Mouse (Mus musculus) liver, embryonic 14.5 days (tissue): ENCODE results near the gene Haus4. TPM values are rescaled to one million over a fixed set of nuclear protein-coding genes. Genes with fewer than 3 reads are reported as not detected.

ENCODE experiments used
- ATAC-seq: fragments of 200-750 bp; cut with Nextera tagmentation; 2 replicates; pipeline ENCODE4 v1.8.0; 2017; ENCODE audit warnings: moderate number of reproducible peaks, mild to moderate bottlenecking, moderate library complexity; ENCODE audit not compliant: insufficient read depth
- DNase-seq, 3 experiments: peaks; one replicate each; pipeline ENCODE4 v3.0.0-alpha.2; 2012 to 2013; ENCODE audit warnings: low read depth in 3 of 3, low spot score in 3 of 3
- H3K27ac ChIP-seq: fragments of 300-500 bp; sonication (generic); 2 replicates; pipeline ENCODE4 v1.5.1; 2014; ENCODE audit warnings: moderate library complexity, mild to moderate bottlenecking, control low read depth, inconsistent platforms
- H3K27me3 ChIP-seq: fragments of 300-500 bp; sonication (generic); 2 replicates; pipeline ENCODE4 v1.6.1; 2014; ENCODE audit warnings: mild to moderate bottlenecking, low read length, moderate library complexity; ENCODE audit not compliant: control insufficient read depth, insufficient read depth
- H3K36me3 ChIP-seq: fragments of 300-500 bp; sonication (generic); replicated peaks from 2 replicates; pipeline ENCODE4 v1.6.1; 2014; ENCODE audit warnings: low read depth; ENCODE audit not compliant: control insufficient read depth, insufficient read depth
- H3K4me1 ChIP-seq, 2 experiments: fragments of 200-500 bp in 1 of 2; fragments of 300-500 bp in 1 of 2; sonication (generic) in 1 of 2; replicated peaks; 2 replicates each; pipeline ENCODE4 v1.6.1; 2012 to 2014; ENCODE audit warnings: antibody characterized with exemption in 1 of 2, inconsistent platforms in 1 of 2, low read length in 1 of 2; ENCODE audit not compliant: control insufficient read depth in 2 of 2, insufficient read depth in 2 of 2
- H3K4me2 ChIP-seq: fragments of 300-500 bp; sonication (generic); 2 replicates; pipeline ENCODE4 v1.6.1; 2014; ENCODE audit warnings: low read depth, mild to moderate bottlenecking, control low read depth, moderate library complexity
- H3K4me3 ChIP-seq, 2 experiments: fragments of 200-500 bp in 1 of 2; fragments of 300-500 bp in 1 of 2; sonication (generic) in 1 of 2; 2 replicates each; pipeline ENCODE4 v1.5.1; 2012 to 2014; ENCODE audit warnings: low read depth in 2 of 2, low read length in 2 of 2, mild to moderate bottlenecking in 2 of 2, control low read depth in 1 of 2, inconsistent platforms in 1 of 2, moderate library complexity in 1 of 2; ENCODE audit not compliant: insufficient read depth in 1 of 2
- H3K9ac ChIP-seq: fragments of 300-500 bp; sonication (generic); replicated peaks from 2 replicates; pipeline ENCODE4 v1.6.1; 2014; ENCODE audit warnings: mild to moderate bottlenecking, control low read depth, moderate library complexity
- H3K9me3 ChIP-seq: fragments of 300-500 bp; sonication (generic); 2 replicates; pipeline ENCODE4 v1.6.1; 2016; ENCODE audit warnings: low read length, mixed read lengths; ENCODE audit not compliant: control insufficient read depth
- CTCF ChIP-seq: IDR thresholded peaks from 2 replicates; pipeline ENCODE4 v1.5.1; 2016; ENCODE audit warnings: antibody characterized with exemption, low read depth, control low read depth
- EP300 ChIP-seq: IDR thresholded peaks from 2 replicates; pipeline ENCODE4 v1.6.1; 2016; ENCODE audit warnings: antibody characterized with exemption, low read depth
- WGBS: fragments of 180-500 bp; shearing (Covaris S2); extraction: QIAGEN DNeasy Blood & Tissue Kit; methylation state at CpG from one replicate; pipeline ENCODE4 v1.1.7; 2014; ENCODE audit not compliant: insufficient replicate concordance; 5-methylcytosine and 5-hydroxymethylcytosine counted together
- polyA plus RNA-seq, 2 experiments: library from polyadenylated mRNA; depleted of rRNA in 1 of 2; stranded (reverse) in 1 of 2; unstranded in 1 of 2; fragments of >200 nt; fragmentation: Nextera tagmentation in 1 of 2; extraction: Ambion mirVana in 1 of 2; gene quantifications; 2 replicates each; pipeline versions ENCODE4 v1.2.1 to v1.2.3; 2012 to 2014

Gene Haus4
- polyA plus RNA-seq, 2 experiments, result 24.2 to 33.7 TPM

GRCm38 (mm10) chr14:54496706-54497105, 57.7 kb downstream of the Haus4 start:
- no peak for ATAC-seq
- Histone ChIP-seq H3K4me2 (no peak overlapping the region), H3K4me1 (peaks cover 0 to 5% of the 10 kb centered on the region in 2 experiments; a peak in 2 of 4 replicates), H3K36me3 (no peaks in the 10 kb centered on the region), H3K9me3 (no peaks in the 10 kb centered on the region), H3K27ac (no peak overlapping the region), H3K4me3 (no peak overlapping the region), H3K27me3 (no peaks in the 10 kb centered on the region), H3K9ac (no peak overlapping the region)
- no peak for DNase-seq
- TF ChIP-seq CTCF, result no peak
- 75% methylated on average over 14 of the region's 14 CpGs for WGBS

- no peak for TF ChIP-seq EP300
- TF ChIP-seq CTCF, result peak; percentile 98
- Histone ChIP-seq H3K9me3 (no peaks in the 10 kb centered on the region), H3K27ac (no peak overlapping the region), H3K4me3 (no peak overlapping the region), H3K9ac (no peak overlapping the region), H3K27me3 (no peaks in the 10 kb centered on the region), H3K36me3 (no peaks in the 10 kb centered on the region), H3K4me2 (no peak overlapping the region), H3K4me1 (peaks cover 0 to 5% of the 10 kb centered on the region in 2 experiments; a peak in 2 of 4 replicates)
- WGBS, result 0% methylated on average over 3 of the region's 3 CpGs
- DNase-seq (peak; percentile 50 to 58 (median 55)), ATAC-seq (peak; percentile 57; the same call in 1 of the 2 replicates)
Observed at GRCm38 (mm10) chr14:54494234-54494633, 60.2 kb downstream of the Haus4 start.

- Histone ChIP-seq H3K4me3 (no peak overlapping the region), H3K36me3 (no peaks in the 10 kb centered on the region), H3K9me3 (no peaks in the 10 kb centered on the region), H3K4me2 (no peak overlapping the region), H3K27ac (no peak overlapping the region), H3K4me1 (peaks cover 0 to 5% of the 10 kb centered on the region in 2 experiments; a peak in 2 of 4 replicates), H3K9ac (no peak overlapping the region), H3K27me3 (no peaks in the 10 kb centered on the region)
- no peak for ATAC-seq
- WGBS, result 80% methylated on average over 5 of the region's 5 CpGs
- TF ChIP-seq CTCF (no peak), EP300 (no peak)
- DNase-seq, result no peak
Observed at GRCm38 (mm10) chr14:54493236-54493635, 61.2 kb downstream of the Haus4 start.

- TF ChIP-seq CTCF (no peak), EP300 (no peak)
- 52% methylated on average over 18 of the region's 18 CpGs for WGBS
- no peak overlapping the region for H3K9ac ChIP-seq
- no peaks in the 10 kb centered on the region for H3K27me3 ChIP-seq
- no peaks in the 10 kb centered on the region for H3K36me3 ChIP-seq
- no peak overlapping the region for H3K4me3 ChIP-seq
- no peaks in the 10 kb centered on the region for H3K9me3 ChIP-seq
- DNase-seq (no peak), ATAC-seq (peak; percentile 71)
- H3K4me1 ChIP-seq, result peaks cover 0 to 5% of the 10 kb centered on the region in 2 experiments; a peak in 2 of 4 replicates
- H3K27ac ChIP-seq, result no peak overlapping the region
- H3K4me2 ChIP-seq, result no peak overlapping the region
Observed at GRCm38 (mm10) chr14:54492345-54493131, 61.9 kb downstream of the Haus4 start.

Other genes with a start within 250 kb of the Haus4 start
- 27.9 and 29.8 TPM in 2 replicates for gene Oxa1l, start 193.8 kb downstream of the Haus4 start, polyA plus RNA-seq (2012; rRNA removed)
- 17.4 and 20.1 TPM in 2 replicates for gene Oxa1l, start 193.8 kb downstream of the Haus4 start, polyA plus RNA-seq (2014; fragmentation: Nextera tagmentation; extraction: Ambion mirVana)
- 7.8 and 8.7 TPM in 2 replicates for gene Slc7a7, start 136.8 kb downstream of the Haus4 start, polyA plus RNA-seq (2012; rRNA removed)
- gene Slc7a7, start 136.8 kb downstream of the Haus4 start, polyA plus RNA-seq (2014; fragmentation: Nextera tagmentation; extraction: Ambion mirVana), result 4.9 and 6.2 TPM in 2 replicates
- 107 and 177 TPM in 2 replicates for gene Mrpl52, start 127.7 kb downstream of the Haus4 start, polyA plus RNA-seq (2012; rRNA removed)
- gene Mrpl52, start 127.7 kb downstream of the Haus4 start, polyA plus RNA-seq (2014; fragmentation: Nextera tagmentation; extraction: Ambion mirVana), result 218 and 228 TPM in 2 replicates
- 17.7 and 19.0 TPM in 2 replicates for gene Mmp14, start 123.0 kb downstream of the Haus4 start, polyA plus RNA-seq (2012; rRNA removed)
- gene Mmp14, start 123.0 kb downstream of the Haus4 start, polyA plus RNA-seq (2014; fragmentation: Nextera tagmentation; extraction: Ambion mirVana), result 14.4 and 15.5 TPM in 2 replicates
- 12.8 and 12.9 TPM in 2 replicates for gene Lrp10, start 90.5 kb downstream of the Haus4 start, polyA plus RNA-seq (2012; rRNA removed)
- 11.1 and 17.2 TPM in 2 replicates for gene Lrp10, start 90.5 kb downstream of the Haus4 start, polyA plus RNA-seq (2014; fragmentation: Nextera tagmentation; extraction: Ambion mirVana)
- gene Rem2, start 78.5 kb downstream of the Haus4 start, polyA plus RNA-seq (2012; rRNA removed), result 0.09 and 0.12 TPM in 2 replicates
- 0.05 TPM in 1 of 2 replicates, not detected in the other for gene Rem2, start 78.5 kb downstream of the Haus4 start, polyA plus RNA-seq (2014; fragmentation: Nextera tagmentation; extraction: Ambion mirVana)
- 23.1 and 24.5 TPM in 2 replicates for gene Prmt5, start 37.1 kb downstream of the Haus4 start, polyA plus RNA-seq (2012; rRNA removed)
- 26.8 and 28.5 TPM in 2 replicates for gene Prmt5, start 37.1 kb downstream of the Haus4 start, polyA plus RNA-seq (2014; fragmentation: Nextera tagmentation; extraction: Ambion mirVana)
- 3.7 TPM in 2 replicates for gene Ajuba, start 22.9 kb upstream of the Haus4 start, polyA plus RNA-seq (2012; rRNA removed)
- gene Ajuba, start 22.9 kb upstream of the Haus4 start, polyA plus RNA-seq (2014; fragmentation: Nextera tagmentation; extraction: Ambion mirVana), result 1.0 and 1.8 TPM in 2 replicates
- gene 4931414P19Rik, start 51.4 kb upstream of the Haus4 start, polyA plus RNA-seq (2012; rRNA removed), result 2.2 and 4.3 TPM in 2 replicates
- 1.1 and 1.9 TPM in 2 replicates for gene 4931414P19Rik, start 51.4 kb upstream of the Haus4 start, polyA plus RNA-seq (2014; fragmentation: Nextera tagmentation; extraction: Ambion mirVana)
- gene Psmb5, start 63.4 kb upstream of the Haus4 start, polyA plus RNA-seq (2012; rRNA removed), result 95.4 and 111 TPM in 2 replicates
- gene Psmb5, start 63.4 kb upstream of the Haus4 start, polyA plus RNA-seq (2014; fragmentation: Nextera tagmentation; extraction: Ambion mirVana), result 205 and 223 TPM in 2 replicates
- not detected in 2 replicates for gene Psmb11, start 66.8 kb upstream of the Haus4 start, polyA plus RNA-seq (2012; rRNA removed)
- 0.03 TPM in 1 of 2 replicates, not detected in the other for gene Psmb11, start 66.8 kb upstream of the Haus4 start, polyA plus RNA-seq (2014; fragmentation: Nextera tagmentation; extraction: Ambion mirVana)
- gene Gm17606, start 86.3 kb upstream of the Haus4 start, polyA plus RNA-seq (2012; rRNA removed), result not detected in 2 replicates
- gene Gm17606, start 86.3 kb upstream of the Haus4 start, polyA plus RNA-seq (2014; fragmentation: Nextera tagmentation; extraction: Ambion mirVana), result not detected in 2 replicates
- gene Cdh24, start 86.7 kb upstream of the Haus4 start, polyA plus RNA-seq (2012; rRNA removed), result 1.4 and 1.6 TPM in 2 replicates
- gene Cdh24, start 86.7 kb upstream of the Haus4 start, polyA plus RNA-seq (2014; fragmentation: Nextera tagmentation; extraction: Ambion mirVana), result 0.08 and 0.13 TPM in 2 replicates
- gene 1700123O20Rik, start 131.6 kb upstream of the Haus4 start, polyA plus RNA-seq (2012; rRNA removed), result 29.6 and 33.6 TPM in 2 replicates
- 39.9 and 42.8 TPM in 2 replicates for gene 1700123O20Rik, start 131.6 kb upstream of the Haus4 start, polyA plus RNA-seq (2014; fragmentation: Nextera tagmentation; extraction: Ambion mirVana)
- 43.5 and 64.5 TPM in 2 replicates for gene Acin1, start 132.3 kb upstream of the Haus4 start, polyA plus RNA-seq (2012; rRNA removed)
- gene Acin1, start 132.3 kb upstream of the Haus4 start, polyA plus RNA-seq (2014; fragmentation: Nextera tagmentation; extraction: Ambion mirVana), result 43.2 and 47.9 TPM in 2 replicates
- gene Gm29776, start 144.2 kb upstream of the Haus4 start, polyA plus RNA-seq (2012; rRNA removed), result 0.01 and 0.03 TPM in 2 replicates
- 0.06 TPM in 1 of 2 replicates, not detected in the other for gene Gm29776, start 144.2 kb upstream of the Haus4 start, polyA plus RNA-seq (2014; fragmentation: Nextera tagmentation; extraction: Ambion mirVana)
- gene Cebpe, start 157.6 kb upstream of the Haus4 start, polyA plus RNA-seq (2012; rRNA removed), result 5.4 and 6.3 TPM in 2 replicates
- 4.3 and 5.1 TPM in 2 replicates for gene Cebpe, start 157.6 kb upstream of the Haus4 start, polyA plus RNA-seq (2014; fragmentation: Nextera tagmentation; extraction: Ambion mirVana)
- gene Slc7a8, start 227.3 kb upstream of the Haus4 start, polyA plus RNA-seq (2012; rRNA removed), result 3.3 and 3.6 TPM in 2 replicates
- 3.7 and 3.9 TPM in 2 replicates for gene Slc7a8, start 227.3 kb upstream of the Haus4 start, polyA plus RNA-seq (2014; fragmentation: Nextera tagmentation; extraction: Ambion mirVana)